Mouse (Mus musculus): Measurements from ENCODE around the gene 4921530L21Rik. TPM values are rescaled to one million over a fixed set of nuclear protein-coding genes. Genes with fewer than 3 reads are reported as not detected.

The 4921530L21Rik gene
- not detected in 3 replicates for total RNA-seq (2017)

- ATAC-seq (replicated peaks; ENCODE audit: insufficient number of reproducible peaks, low FRiP score, low TSS enrichment, poor library complexity, severe bottlenecking): no peak
These were observed at the start of gene 4921530L21Rik for GRCm38 (mm10) chr14:95880954-95881353. TSS of gene 4921530L21Rik (plus strand) at chr14:95881254.

- no peak for ATAC-seq (replicated peaks; ENCODE audit: insufficient number of reproducible peaks, low FRiP score, low TSS enrichment, poor library complexity, severe bottlenecking)
These were observed 47.2 kb upstream of the 4921530L21Rik start for GRCm38 (mm10) chr14:95833866-95834265.

- no peak for ATAC-seq (replicated peaks; ENCODE audit: insufficient number of reproducible peaks, low FRiP score, low TSS enrichment, poor library complexity, severe bottlenecking)
These were observed 18.1 kb upstream of the 4921530L21Rik start for GRCm38 (mm10) chr14:95862981-95863380.

- ATAC-seq (replicated peaks; ENCODE audit: insufficient number of reproducible peaks, low FRiP score, low TSS enrichment, poor library complexity, severe bottlenecking): no peak
These were observed 15.2 kb upstream of the 4921530L21Rik start for GRCm38 (mm10) chr14:95865676-95866416.

GRCm38 (mm10) chr14:95872020-95872419 lies 9.0 kb upstream of the 4921530L21Rik start:
- no peak for ATAC-seq (replicated peaks; ENCODE audit: insufficient number of reproducible peaks, low FRiP score, low TSS enrichment, poor library complexity, severe bottlenecking)

GRCm38 (mm10) chr14:95876785-95877510 lies 4.1 kb upstream of the 4921530L21Rik start:
- ATAC-seq (replicated peaks; ENCODE audit: insufficient number of reproducible peaks, low FRiP score, low TSS enrichment, poor library complexity, severe bottlenecking): no peak

- ATAC-seq (replicated peaks; ENCODE audit: insufficient number of reproducible peaks, low FRiP score, low TSS enrichment, poor library complexity, severe bottlenecking): no peak
These were observed 3.5 kb upstream of the 4921530L21Rik start for GRCm38 (mm10) chr14:95877548-95877947.

- no peak for ATAC-seq (replicated peaks; ENCODE audit: insufficient number of reproducible peaks, low FRiP score, low TSS enrichment, poor library complexity, severe bottlenecking)
These were observed 18.4 kb downstream of the 4921530L21Rik start for GRCm38 (mm10) chr14:95899458-95899857.

- ATAC-seq (replicated peaks; ENCODE audit: insufficient number of reproducible peaks, low FRiP score, low TSS enrichment, poor library complexity, severe bottlenecking): no peak
These were observed 23.6 kb downstream of the 4921530L21Rik start for GRCm38 (mm10) chr14:95904591-95905095.

- ATAC-seq (replicated peaks; ENCODE audit: insufficient number of reproducible peaks, low FRiP score, low TSS enrichment, poor library complexity, severe bottlenecking): no peak
These were observed 32.2 kb downstream of the 4921530L21Rik start for GRCm38 (mm10) chr14:95913293-95913692.

- no peak for ATAC-seq (replicated peaks; ENCODE audit: insufficient number of reproducible peaks, low FRiP score, low TSS enrichment, poor library complexity, severe bottlenecking)
These were observed 45.7 kb downstream of the 4921530L21Rik start for GRCm38 (mm10) chr14:95926742-95927141.

- ATAC-seq (replicated peaks; ENCODE audit: insufficient number of reproducible peaks, low FRiP score, low TSS enrichment, poor library complexity, severe bottlenecking): no peak
These were observed 47.0 kb downstream of the 4921530L21Rik start for GRCm38 (mm10) chr14:95927810-95928785.
